Mouse (Mus musculus): ENCODE data around the gene Klhl7.

Gene Klhl7

DNA sequence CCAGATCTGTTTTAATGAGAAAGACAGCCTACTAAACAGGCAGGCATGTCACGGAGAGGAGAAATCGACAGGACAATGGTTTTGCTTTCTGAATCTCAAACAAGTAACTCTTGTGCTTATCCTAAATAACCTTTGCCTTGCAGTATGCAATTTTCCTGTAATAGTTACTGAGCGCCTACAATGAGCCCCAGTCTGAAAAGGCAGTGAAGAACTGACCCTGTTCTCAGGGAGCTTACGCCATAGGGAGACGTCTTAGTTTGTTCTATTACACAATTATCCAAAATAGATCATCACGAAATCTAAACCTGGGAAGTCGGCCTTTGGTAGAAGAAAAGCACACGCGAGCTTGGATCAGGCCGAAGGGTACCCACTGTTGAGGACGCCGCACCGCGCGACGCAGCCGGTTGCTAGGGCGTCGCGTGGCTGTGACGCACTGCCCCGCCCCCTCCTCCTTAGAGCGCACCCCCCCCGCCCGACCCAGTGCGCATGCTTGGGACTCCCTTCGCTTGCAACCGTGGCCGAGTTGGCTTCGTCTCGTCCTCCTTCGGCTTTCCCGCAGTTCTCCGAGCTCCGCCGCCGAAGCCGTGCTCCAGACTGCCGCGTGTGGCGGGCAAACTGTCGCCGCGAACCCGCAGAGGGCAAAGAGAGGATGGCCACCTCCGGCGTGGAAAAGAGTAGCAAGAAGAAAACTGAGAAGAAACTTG lies at the start of gene Klhl7:
Klhl7 (plus strand) TSS at position 500 of the 704 bp plus-strand sequence.
- peak; percentile 79 for DNase-seq (ENCODE audit: low spot score)

- no peak for DNase-seq (ENCODE audit: low spot score)
Measured at GRCm38 (mm10) chr5:24051755-24052675, 48.4 kb upstream of the Klhl7 start.

GRCm38 (mm10) chr5:24053245-24054190 lies 46.9 kb upstream of the Klhl7 start:
- no peak for DNase-seq (ENCODE audit: low spot score)

GRCm38 (mm10) chr5:24054382-24054781 lies 46.0 kb upstream of the Klhl7 start:
- DNase-seq (ENCODE audit: low spot score): no peak

- no peak for DNase-seq (ENCODE audit: low spot score)
Measured at GRCm38 (mm10) chr5:24056865-24057264, 43.5 kb upstream of the Klhl7 start.

GRCm38 (mm10) chr5:24057592-24057991 lies 42.8 kb upstream of the Klhl7 start:
- no peak for DNase-seq (ENCODE audit: low spot score)

DNA sequence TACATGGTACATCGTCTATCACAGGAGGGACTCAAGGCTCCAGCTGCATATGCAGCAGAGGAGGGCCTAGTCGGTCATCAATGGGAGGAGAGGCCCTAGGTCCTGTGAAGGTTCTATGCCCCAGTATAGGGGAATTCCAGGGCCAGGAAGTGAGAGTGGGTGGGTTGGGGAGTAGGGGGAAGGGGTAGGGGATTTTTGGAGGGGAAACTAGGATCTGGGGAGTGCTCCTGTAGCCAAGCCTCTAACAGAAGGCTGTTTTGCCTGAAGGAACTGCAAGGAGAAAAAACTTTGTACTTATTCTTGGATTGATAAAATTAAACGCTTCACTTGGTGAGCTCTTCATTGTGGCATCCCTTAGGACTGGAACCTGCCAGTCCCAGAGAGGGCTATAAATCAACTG lies 39.5 kb upstream of the Klhl7 start:
- DNase-seq (ENCODE audit: low spot score): no peak

GRCm38 (mm10) chr5:24063034-24063433 lies 37.4 kb upstream of the Klhl7 start:
- no peak for DNase-seq (ENCODE audit: low spot score)

GRCm38 (mm10) chr5:24063545-24063944 lies 36.9 kb upstream of the Klhl7 start:
- DNase-seq (ENCODE audit: low spot score): no peak

DNA sequence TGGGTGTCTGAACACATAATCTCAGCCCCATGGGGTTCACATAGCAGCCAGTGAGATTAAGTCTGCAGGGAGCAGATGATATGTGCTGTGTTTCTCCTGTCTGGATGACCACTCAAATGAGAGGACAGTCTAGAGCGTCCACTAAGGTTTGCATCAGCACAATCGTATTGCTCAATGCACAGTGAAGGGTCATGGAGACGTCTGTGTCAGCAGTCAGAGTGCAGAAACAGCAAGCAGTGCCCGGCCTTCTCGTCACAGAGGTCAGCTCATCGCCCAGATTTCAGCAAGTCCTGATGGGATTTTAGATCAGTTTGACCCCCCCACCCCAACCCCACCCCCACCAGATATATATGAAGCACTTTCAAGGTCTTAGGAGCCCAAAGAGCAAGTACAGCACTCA lies 31.4 kb upstream of the Klhl7 start:
- DNase-seq (ENCODE audit: low spot score): no peak

DNA sequence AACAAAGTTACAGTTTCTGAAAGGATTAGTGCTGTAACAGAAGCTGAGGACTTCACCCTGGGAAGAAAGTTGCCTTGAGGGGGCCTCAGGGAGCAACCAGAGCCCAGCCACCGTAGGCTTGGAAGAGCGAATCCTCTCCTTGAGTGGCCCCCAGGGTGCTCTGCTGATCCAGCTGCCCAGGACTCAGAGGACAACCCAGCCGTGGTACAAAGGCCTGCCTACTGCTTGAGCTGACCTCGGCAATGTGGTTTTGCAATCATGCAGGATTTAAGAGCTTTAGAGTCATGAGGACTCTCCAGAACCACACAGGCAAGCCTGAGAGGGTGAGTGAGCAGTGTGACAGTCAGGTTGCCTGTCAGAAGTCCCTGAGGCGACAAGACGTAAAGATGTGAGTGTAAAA lies 28.4 kb upstream of the Klhl7 start:
- DNase-seq (ENCODE audit: low spot score): no peak

GRCm38 (mm10) chr5:24076986-24077718 lies 23.3 kb upstream of the Klhl7 start:
- peak; percentile 49 for DNase-seq (ENCODE audit: low spot score)

DNA sequence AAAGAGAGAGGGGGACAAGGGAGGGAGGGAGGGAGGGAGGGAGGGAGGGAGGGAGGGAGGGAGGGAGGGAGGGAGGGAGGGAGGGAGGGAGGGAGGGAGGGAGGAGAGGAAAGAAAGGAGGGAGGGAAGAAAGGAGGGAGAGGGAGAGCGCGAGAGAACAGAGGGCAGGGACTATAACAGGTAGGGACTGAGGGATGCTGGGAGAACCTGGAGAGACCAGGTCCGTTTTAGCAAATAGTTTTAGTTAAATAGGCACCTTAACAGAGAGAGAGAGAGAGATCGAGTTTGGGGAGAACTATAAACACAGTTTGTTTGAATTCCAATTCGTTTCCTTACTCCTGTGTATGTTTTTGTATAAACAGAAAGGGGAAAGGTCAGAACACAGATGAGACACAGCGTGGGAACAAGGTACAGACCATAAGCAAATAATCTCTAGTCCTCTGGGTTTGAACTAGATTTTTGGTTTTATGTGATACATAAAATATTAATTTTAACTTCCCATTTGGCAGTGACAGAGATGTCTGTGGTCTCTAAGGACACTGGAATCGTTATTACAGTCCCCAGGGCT lies 22.6 kb upstream of the Klhl7 start:
- DNase-seq (ENCODE audit: low spot score): no peak

GRCm38 (mm10) chr5:24078420-24079179 lies 21.8 kb upstream of the Klhl7 start:
- no peak for DNase-seq (ENCODE audit: low spot score)

- no peak for DNase-seq (ENCODE audit: low spot score)
Measured at GRCm38 (mm10) chr5:24080826-24081225, 19.6 kb upstream of the Klhl7 start.

DNA sequence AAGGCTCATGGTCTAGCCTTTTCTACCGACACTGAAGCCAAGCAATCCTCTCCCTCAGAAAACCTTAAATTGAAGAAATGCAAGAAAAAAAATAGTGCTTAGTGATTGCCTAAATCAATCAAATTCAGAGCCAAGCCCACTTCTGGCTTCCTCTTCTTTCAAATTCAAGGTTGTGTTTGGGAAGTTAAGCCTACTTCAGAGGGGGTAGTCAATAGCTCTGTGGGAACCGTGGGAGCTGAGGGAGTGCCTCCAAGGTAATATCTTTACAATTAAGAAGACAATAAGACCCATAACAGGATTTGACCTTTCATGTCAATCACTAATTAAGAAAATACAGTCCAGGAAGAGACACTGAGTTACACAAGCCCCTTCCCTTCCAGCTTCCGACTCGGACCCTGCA lies 15.6 kb upstream of the Klhl7 start:
- DNase-seq (ENCODE audit: low spot score): no peak

GRCm38 (mm10) chr5:24086241-24086640 lies 14.2 kb upstream of the Klhl7 start:
- DNase-seq (ENCODE audit: low spot score): no peak

DNA sequence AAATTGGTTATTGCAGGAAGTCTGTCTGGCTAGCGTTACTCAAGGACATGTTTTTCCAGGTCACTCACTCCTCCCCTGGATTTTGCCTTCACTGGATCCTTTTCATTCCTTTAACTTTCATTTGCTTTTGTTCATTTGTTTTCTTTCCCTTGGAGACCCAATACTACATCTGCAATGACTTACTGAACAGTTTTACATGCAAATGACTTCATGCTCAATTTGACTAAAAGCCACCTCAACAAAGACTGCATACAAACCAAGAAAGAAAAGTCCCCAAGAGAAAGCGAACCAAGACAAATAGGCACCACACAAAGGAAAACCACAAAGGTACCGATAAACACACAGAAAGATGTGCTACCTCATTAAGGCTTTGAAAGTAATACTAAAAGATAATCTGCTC lies 13.5 kb upstream of the Klhl7 start:
- DNase-seq (ENCODE audit: low spot score): no peak

DNA sequence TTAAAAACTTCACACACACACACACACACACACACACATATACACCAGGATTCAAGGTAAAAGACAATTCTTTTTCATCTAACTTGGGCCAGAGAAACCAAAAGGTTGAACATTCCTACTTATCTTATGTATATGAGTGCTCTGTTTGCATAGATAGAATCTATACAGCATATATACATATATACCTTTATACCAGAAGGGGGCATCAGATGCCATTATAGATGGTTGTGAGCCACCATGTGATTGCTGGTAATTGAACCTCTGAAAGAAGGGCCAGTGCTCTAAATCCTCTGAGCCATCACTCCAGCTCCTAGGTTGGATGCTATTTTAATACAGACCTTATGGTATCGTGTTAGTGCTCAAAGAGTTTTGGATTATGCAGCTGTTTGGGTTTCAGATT lies 12.0 kb upstream of the Klhl7 start:
- DNase-seq (ENCODE audit: low spot score): no peak

DNA sequence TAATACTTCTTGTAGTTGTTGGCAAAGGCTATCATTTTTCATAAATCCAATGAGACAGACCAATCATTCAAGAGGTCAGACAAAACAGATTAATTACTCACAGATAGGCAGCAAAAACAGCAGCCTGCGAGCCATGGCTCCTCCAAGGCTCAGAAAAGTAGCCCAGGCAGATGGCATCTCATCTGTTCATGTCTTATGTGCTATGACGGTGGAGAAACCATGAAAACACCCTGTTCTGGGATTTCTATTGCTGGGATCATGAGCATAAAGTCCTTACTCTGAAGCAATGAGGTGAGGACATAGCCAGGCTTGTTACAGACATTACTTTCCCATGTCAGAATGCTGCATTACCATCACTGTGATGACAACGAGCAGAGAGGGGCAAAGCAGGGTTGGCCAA lies 7.9 kb upstream of the Klhl7 start:
- no peak for DNase-seq (ENCODE audit: low spot score)
